Mouse (Mus musculus): Measurements from ENCODE around the gene Blcap. TPM values are rescaled to one million over a fixed set of nuclear protein-coding genes. Genes with fewer than 3 reads are reported as not detected.

Blcap gene
- polyA plus RNA-seq, 1 experiment from 2014 or later, result 201 TPM

DNA sequence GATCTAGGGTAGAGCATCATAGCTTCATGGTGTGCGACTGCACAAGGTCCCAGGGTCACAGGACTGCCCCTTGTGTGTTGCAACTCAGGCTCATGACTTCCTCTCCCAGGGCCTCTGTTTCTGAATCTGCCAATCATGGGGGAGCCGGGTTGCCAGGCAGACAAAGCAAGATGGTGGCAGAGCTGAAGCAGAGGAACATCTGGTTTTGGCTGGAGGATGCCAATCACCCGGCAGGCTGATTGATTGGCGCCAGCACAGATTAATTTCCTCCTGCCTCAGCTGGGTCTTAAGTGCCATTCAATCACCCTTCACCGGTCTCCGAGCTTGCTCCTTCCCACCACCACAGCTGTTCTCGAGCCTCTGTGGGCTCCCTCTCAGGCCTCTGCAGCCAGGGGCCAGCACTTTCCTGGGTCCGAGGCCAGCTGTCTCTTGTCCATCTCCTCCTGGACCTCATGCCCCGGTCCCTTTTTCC, 57.3 kb downstream of the Blcap start:
- H3K4me1 ChIP-seq, result peaks cover 35% of the 10 kb centered on the region
- peak overlapping the region; percentile 31; the same call in 1 of the 2 replicates for H3K27ac ChIP-seq (replicated peaks)
- no peak for ATAC-seq (replicated peaks)
- H3K9ac ChIP-seq (replicated peaks), result no peak overlapping the region
- no peaks in the 10 kb centered on the region for H3K9me3 ChIP-seq
- WGBS, result 19% methylated on average over 9 of the region's 9 CpGs
- no peaks in the 10 kb centered on the region for H3K27me3 ChIP-seq
- no peaks in the 10 kb centered on the region for H3K36me3 ChIP-seq
- H3K4me3 ChIP-seq, result no peak overlapping the region
- no peak overlapping the region for H3K4me2 ChIP-seq (replicated peaks)

DNA sequence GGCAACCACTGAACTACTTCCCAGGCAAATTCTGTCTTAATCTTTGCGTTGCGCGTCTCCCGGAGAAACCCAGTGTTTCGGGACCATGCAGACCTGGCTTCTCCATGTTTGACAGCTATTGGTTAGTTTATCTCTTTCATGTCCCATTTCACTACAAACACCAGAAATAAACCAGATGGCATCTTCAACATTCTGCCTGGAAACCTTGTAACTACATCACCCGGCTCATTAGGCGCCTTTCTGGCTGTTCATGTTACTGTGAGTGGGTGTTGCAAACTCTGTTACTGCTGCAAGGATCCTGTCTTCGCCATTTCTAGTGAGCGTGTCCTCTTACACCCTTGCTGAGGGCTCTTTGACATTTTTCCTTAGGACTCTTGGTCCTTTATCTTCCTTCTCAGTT, 58.2 kb downstream of the Blcap start:
- Histone ChIP-seq H3K4me1 (peaks cover 27% of the 10 kb centered on the region), H3K27ac (replicated peaks) (peak overlapping the region; percentile 9)

DNA sequence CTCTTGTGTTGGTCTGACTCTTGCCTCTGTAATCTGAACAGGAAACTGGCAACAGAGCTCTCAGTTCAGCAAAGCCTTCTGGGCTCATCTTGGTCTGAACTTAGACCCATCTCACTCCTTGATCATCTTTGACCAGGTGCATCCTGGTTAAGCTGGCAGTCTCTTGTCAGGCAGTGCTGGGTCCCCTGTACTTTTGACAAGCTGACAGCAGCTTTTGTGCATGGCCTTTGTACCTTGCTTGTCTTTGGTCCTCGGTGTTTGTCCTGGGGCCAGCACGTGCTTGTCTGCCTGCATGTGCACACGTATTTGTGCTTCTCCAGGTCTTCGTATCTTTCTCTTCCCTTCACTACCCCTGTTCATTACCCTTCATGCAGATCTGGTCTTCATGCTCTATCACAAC, 61.0 kb downstream of the Blcap start:
- no peak overlapping the region for H3K4me3 ChIP-seq
- no peak overlapping the region for H3K27ac ChIP-seq (replicated peaks)
- no peaks in the 10 kb centered on the region for H3K27me3 ChIP-seq
- H3K36me3 ChIP-seq, result no peaks in the 10 kb centered on the region
- WGBS, result 60% methylated on average over 4 of the region's 4 CpGs
- no peak for ATAC-seq (replicated peaks)
- H3K9me3 ChIP-seq, result no peaks in the 10 kb centered on the region
- peaks cover 32% of the 10 kb centered on the region for H3K4me1 ChIP-seq
- H3K9ac ChIP-seq (replicated peaks), result no peak overlapping the region
- no peak overlapping the region for H3K4me2 ChIP-seq (replicated peaks)

More for the DNA sequence above, 58.2 kb downstream of the Blcap start:
- Histone ChIP-seq H3K4me2 (replicated peaks) (no peak overlapping the region), H3K4me3 (no peak overlapping the region), H3K9me3 (no peaks in the 10 kb centered on the region), H3K36me3 (no peaks in the 10 kb centered on the region), H3K27me3 (no peaks in the 10 kb centered on the region), H3K9ac (replicated peaks) (no peak overlapping the region)
- no peak for ATAC-seq (replicated peaks)
- WGBS, result 70% methylated on average over 9 of the region's 9 CpGs

GRCm38 (mm10) chr2:157509182-157509581, 61.9 kb downstream of the Blcap start:
- Histone ChIP-seq H3K27me3 (no peaks in the 10 kb centered on the region), H3K4me2 (replicated peaks) (no peak overlapping the region), H3K36me3 (no peaks in the 10 kb centered on the region), H3K9me3 (no peaks in the 10 kb centered on the region), H3K4me1 (peaks cover 28% of the 10 kb centered on the region), H3K9ac (replicated peaks) (no peak overlapping the region), H3K4me3 (no peak overlapping the region), H3K27ac (replicated peaks) (no peak overlapping the region)
- 84% methylated on average over 5 of the region's 5 CpGs for WGBS
- ATAC-seq (replicated peaks), result no peak

- H3K27ac ChIP-seq (replicated peaks), result 0 out of 2 replicates have a peak overlapping the region, but pooled peaks have one; percentile 30
- ATAC-seq (replicated peaks), result no peak; the same call in 1 of the 2 replicates
- peaks cover 11% of the 10 kb centered on the region for H3K4me1 ChIP-seq
- no peak overlapping the region for H3K4me3 ChIP-seq
- H3K9me3 ChIP-seq, result no peaks in the 10 kb centered on the region
- no peaks in the 10 kb centered on the region for H3K27me3 ChIP-seq
- no peaks in the 10 kb centered on the region for H3K36me3 ChIP-seq
- 30% methylated on average over 14 of the region's 14 CpGs for WGBS
- H3K9ac ChIP-seq (replicated peaks), result no peak overlapping the region
- no peak overlapping the region for H3K4me2 ChIP-seq (replicated peaks)
Observed at GRCm38 (mm10) chr2:157506779-157507178, 64.3 kb downstream of the Blcap start.

Small RNA genes within 50 kb of the gene (microRNA-seq; reads per million reads assigned to microRNA genes)
- gene Gm23134, result 22.2 reads per million, percentile 33 among the genes with 10 or more reads in this experiment

Other genes with a start within 250 kb of the Blcap start
- gene Ghrh, start 223.8 kb downstream of the Blcap start, polyA plus RNA-seq (2015; fragmentation: Nextera tagmentation; extraction: Ambion mirVana), result 1.5 and 2.0 TPM in 2 replicates
- 105 TPM in 2 replicates for gene Manbal, start 203.7 kb downstream of the Blcap start, polyA plus RNA-seq (2015; fragmentation: Nextera tagmentation; extraction: Ambion mirVana)
- gene Src, start 152.8 kb downstream of the Blcap start, polyA plus RNA-seq (2015; fragmentation: Nextera tagmentation; extraction: Ambion mirVana), result 35.6 and 37.9 TPM in 2 replicates
- 6,946 and 7,065 TPM in 2 replicates for gene Nnat, start 11.2 kb downstream of the Blcap start, polyA plus RNA-seq (2015; fragmentation: Nextera tagmentation; extraction: Ambion mirVana)
- 81.1 and 82.5 TPM in 2 replicates for gene Ctnnbl1, start 166.1 kb upstream of the Blcap start, polyA plus RNA-seq (2015; fragmentation: Nextera tagmentation; extraction: Ambion mirVana)